Mouse (Mus musculus): ENCODE results near the gene Cacna1d. TPM values are rescaled to one million over a fixed set of nuclear protein-coding genes. Genes with fewer than 3 reads are reported as not detected.

Cacna1d gene
- polyA plus RNA-seq (2015; fragmentation: Nextera tagmentation; extraction: Ambion mirVana) = 0.15 and 0.38 TPM in 2 replicates

DNA sequence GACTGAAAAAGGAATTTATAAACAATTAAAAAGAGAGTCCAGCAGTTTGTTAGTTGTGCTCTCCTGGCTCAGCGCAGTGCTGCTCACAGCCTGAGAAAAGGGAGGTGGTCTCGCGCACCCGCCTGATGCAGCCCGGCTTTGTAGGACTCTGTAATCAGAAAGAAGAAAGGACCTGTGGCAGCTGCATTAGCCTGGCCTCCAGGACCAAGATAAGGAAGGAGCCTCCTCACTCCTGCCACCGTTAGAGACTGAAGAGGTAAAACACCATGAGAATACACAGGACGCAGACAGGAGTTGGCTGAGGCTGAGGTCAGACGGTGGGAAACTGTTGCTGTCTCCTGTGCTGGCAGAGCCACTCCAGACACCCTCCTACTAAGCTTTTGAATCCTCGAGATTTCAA is at the start of gene Cacna1d:
Cacna1d (minus strand) TSS at position 114 of the 400 bp plus-strand sequence.
- Histone ChIP-seq H3K9me3 (replicated peaks) (no peaks in the 10 kb centered on the region), H3K27me3 (no peaks in the 10 kb centered on the region), H3K36me3 (peaks cover 57% of the 10 kb centered on the region), H3K4me2 (no peak within 1 kb of the TSS), H3K4me3 (replicated peaks) (no peak within 1 kb of the TSS), H3K4me1 (replicated peaks) (peaks cover 25% of the 10 kb centered on the region), H3K27ac (no peak within 1 kb of the TSS), H3K9ac (no peak within 1 kb of the TSS)
- ATAC-seq (ENCODE audit: low read depth) (peak; percentile 59), DNase-seq (peak; percentile 11)
- 56% methylated on average over 9 of the region's 9 CpGs for WGBS (ENCODE audit: insufficient replicate concordance)

DNA sequence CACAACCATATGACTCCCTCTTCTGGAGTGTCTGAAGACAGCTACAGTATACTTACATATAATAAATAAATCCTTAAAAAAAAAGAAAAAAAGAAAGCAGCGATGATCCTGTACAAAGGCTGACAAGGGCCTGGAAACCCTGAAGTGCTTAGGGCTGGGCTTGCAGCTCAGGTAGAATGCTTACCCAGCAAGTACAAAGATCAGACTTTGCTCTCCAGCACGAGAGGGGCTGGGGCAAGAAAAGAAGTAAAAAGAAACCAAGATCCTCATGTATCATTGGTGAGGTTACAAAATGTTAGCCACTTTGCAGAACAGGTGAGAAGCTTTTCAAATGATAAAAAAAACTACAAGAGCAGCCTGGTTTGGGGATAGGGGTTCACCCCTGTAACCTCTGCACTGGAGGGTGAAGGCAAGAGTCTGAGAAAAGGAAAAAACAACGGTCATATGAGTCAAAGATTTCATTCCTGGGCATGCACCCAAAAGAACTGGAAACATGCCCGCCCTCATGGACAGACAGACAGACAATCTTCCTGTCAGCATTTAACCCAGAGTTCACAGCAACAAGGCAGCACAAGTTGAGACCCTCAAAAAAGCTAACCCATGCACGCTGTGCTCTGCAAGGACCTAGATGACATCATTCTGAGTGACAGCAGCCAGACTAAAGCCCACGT is 42.7 kb upstream of the Cacna1d start:
- H3K4me3 ChIP-seq (replicated peaks) = no peak overlapping the region
- H3K4me2 ChIP-seq = no peak overlapping the region
- WGBS (ENCODE audit: insufficient replicate concordance) = 62% methylated on average over 6 of the region's 6 CpGs
- no peaks in the 10 kb centered on the region for H3K36me3 ChIP-seq
- H3K27me3 ChIP-seq = no peaks in the 10 kb centered on the region
- DNase-seq (no peak), ATAC-seq (ENCODE audit: low read depth) (no peak)
- no peaks in the 10 kb centered on the region for H3K9me3 ChIP-seq (replicated peaks)
- H3K4me1 ChIP-seq (replicated peaks) = no peaks in the 10 kb centered on the region
- no peak overlapping the region for H3K9ac ChIP-seq
- no peak overlapping the region for H3K27ac ChIP-seq

DNA sequence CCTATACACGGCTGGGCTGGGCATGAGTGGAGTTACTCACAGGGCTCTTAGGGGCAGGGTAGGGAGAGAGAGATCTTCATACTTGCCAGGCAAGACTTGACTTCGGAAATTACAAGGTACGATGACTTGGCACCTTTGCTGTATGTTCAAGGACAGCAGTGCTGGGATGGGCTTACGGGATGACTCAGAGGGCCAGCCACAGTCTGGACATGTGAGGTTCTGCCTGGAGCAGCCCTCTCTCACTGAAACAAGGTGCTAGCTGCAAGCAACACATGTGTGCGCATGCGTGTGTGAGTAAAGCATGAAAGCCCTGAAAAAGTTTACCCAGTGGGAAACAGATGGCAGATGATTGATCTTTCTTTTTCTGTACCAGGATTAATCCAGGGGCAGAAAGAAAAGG is 40.6 kb upstream of the Cacna1d start:
- WGBS (ENCODE audit: insufficient replicate concordance) = 78% methylated on average over 6 of the region's 6 CpGs
- H3K9me3 ChIP-seq (replicated peaks) = no peaks in the 10 kb centered on the region

DNA sequence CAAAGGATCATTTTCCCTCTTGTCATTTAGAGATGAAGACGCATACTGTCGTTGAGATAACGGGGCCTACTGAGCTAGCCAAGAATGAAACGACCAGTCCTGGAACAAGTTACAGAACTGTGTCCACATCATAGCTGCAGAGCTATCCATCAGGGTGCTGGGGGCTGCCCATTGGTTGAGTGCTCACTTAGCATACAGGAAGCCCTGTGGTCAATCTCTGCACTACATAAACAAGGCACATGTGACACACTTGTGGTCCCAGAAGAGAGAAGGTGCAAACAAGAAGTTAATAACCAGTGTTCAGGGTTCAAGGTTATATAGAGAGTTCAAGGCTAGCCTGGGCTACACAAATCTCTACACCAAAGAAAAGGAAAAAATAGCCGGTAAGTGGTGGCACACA is 40.2 kb upstream of the Cacna1d start:
- no peak overlapping the region for H3K9ac ChIP-seq
- peaks cover 14% of the 10 kb centered on the region for H3K36me3 ChIP-seq
- no peak overlapping the region for H3K27ac ChIP-seq
- no peak for ATAC-seq (ENCODE audit: low read depth)
- H3K4me1 ChIP-seq (replicated peaks) = no peaks in the 10 kb centered on the region
- no peak for DNase-seq
- H3K4me3 ChIP-seq (replicated peaks) = no peak overlapping the region
- no peaks in the 10 kb centered on the region for H3K9me3 ChIP-seq (replicated peaks)
- no peaks in the 10 kb centered on the region for H3K27me3 ChIP-seq
- H3K4me2 ChIP-seq = no peak overlapping the region
- WGBS (ENCODE audit: insufficient replicate concordance) = 64% methylated on average over 5 of the region's 5 CpGs

More for the DNA sequence above, 40.6 kb upstream of the Cacna1d start:
- H3K4me1 ChIP-seq (replicated peaks) = no peaks in the 10 kb centered on the region
- no peak for ATAC-seq (ENCODE audit: low read depth)
- no peak for DNase-seq
- H3K27ac ChIP-seq = no peak overlapping the region
- H3K9ac ChIP-seq = no peak overlapping the region
- no peak overlapping the region for H3K4me3 ChIP-seq (replicated peaks)
- no peaks in the 10 kb centered on the region for H3K27me3 ChIP-seq
- no peak overlapping the region for H3K4me2 ChIP-seq
- peaks cover 11% of the 10 kb centered on the region for H3K36me3 ChIP-seq

DNA sequence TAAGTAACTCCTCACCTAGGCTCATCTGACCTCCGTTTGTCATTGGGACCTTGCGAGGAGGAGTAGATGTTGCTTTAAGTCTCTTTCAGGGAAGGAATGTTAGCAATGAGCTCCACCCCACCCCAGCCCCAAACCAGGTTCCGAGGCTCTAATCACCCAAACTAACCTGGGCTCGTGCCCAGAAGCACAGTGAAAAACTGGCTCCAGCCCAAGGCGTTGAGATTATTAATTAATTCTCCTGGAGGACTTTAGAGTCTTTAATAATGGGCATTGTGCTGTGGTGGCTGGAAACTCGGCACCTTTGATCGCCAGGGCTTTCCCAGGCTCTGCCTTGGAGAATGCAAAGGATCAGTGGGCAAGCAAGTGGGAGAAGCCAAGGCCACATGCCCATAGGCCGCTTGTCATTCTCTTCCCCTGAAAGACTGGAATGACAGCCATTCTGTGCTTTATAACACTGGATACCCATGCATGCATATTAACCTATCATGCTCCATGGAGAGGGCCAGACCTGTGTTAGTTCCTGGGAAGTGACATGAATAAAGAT is 39.5 kb upstream of the Cacna1d start:
- H3K27ac ChIP-seq = no peak overlapping the region
- WGBS (ENCODE audit: insufficient replicate concordance) = 68% methylated on average over 8 of the region's 8 CpGs
- H3K36me3 ChIP-seq = peaks cover 20% of the 10 kb centered on the region

DNA sequence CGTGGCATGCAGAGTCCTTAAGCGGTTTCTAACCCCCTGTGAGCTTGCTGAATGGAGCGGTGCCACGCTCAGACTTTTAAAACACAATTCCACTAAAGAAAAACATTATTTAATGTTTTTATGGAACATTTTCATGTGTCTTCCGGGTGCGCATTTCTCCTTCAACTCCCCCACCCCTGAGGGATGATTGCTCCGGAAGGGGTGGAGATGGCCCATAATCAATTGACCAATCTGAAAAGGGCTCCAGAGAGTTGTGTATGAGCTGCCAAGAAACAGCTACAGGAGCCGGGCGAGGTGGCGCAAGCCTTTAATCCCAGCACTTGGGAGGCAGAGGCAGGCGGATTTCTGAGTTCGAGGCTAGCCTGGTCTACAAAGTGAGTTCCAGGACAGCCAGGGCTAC is 38.2 kb upstream of the Cacna1d start:
- Histone ChIP-seq H3K9ac (no peak overlapping the region), H3K27me3 (no peaks in the 10 kb centered on the region), H3K9me3 (replicated peaks) (no peaks in the 10 kb centered on the region), H3K4me2 (no peak overlapping the region), H3K4me3 (replicated peaks) (no peak overlapping the region), H3K36me3 (peaks cover 34% of the 10 kb centered on the region), H3K4me1 (replicated peaks) (no peaks in the 10 kb centered on the region), H3K27ac (no peak overlapping the region)
- 86% methylated on average over 12 of the region's 12 CpGs for WGBS (ENCODE audit: insufficient replicate concordance)
- DNase-seq (no peak), ATAC-seq (ENCODE audit: low read depth) (no peak)

More for the DNA sequence above, 39.5 kb upstream of the Cacna1d start:
- Histone ChIP-seq H3K27me3 (no peaks in the 10 kb centered on the region), H3K9ac (no peak overlapping the region), H3K4me1 (replicated peaks) (no peaks in the 10 kb centered on the region), H3K9me3 (replicated peaks) (no peaks in the 10 kb centered on the region), H3K4me3 (replicated peaks) (no peak overlapping the region), H3K4me2 (no peak overlapping the region)
- DNase-seq = no peak
- ATAC-seq (ENCODE audit: low read depth) = no peak

DNA sequence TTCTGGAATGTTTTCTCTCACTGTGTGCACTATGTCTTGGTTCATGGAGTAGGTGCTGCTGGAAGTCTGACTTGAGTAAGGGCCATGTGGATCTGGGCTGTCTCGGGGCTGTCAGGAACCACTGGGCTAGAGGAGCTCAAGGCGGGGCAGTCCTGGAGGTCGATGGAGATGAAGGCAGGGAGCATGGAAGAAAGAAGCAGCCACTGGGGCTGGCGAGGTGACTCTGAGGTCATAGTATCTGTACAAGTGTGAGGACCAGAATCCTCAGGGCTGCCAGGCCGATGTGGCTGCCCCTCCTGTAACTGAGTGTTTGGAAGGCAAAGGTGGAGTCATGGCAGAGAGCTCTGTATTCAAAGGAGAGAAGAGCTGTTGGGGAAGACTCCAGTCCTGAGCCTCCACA is 37.7 kb upstream of the Cacna1d start:
- Histone ChIP-seq H3K4me3 (replicated peaks) (no peak overlapping the region), H3K27ac (no peak overlapping the region), H3K9ac (no peak overlapping the region), H3K4me2 (no peak overlapping the region), H3K9me3 (replicated peaks) (no peaks in the 10 kb centered on the region), H3K36me3 (peaks cover 38% of the 10 kb centered on the region), H3K4me1 (replicated peaks) (no peaks in the 10 kb centered on the region), H3K27me3 (no peaks in the 10 kb centered on the region)
- no peak for DNase-seq
- ATAC-seq (ENCODE audit: low read depth) = no peak
- WGBS (ENCODE audit: insufficient replicate concordance) = 76% methylated on average over 5 of the region's 5 CpGs

DNA sequence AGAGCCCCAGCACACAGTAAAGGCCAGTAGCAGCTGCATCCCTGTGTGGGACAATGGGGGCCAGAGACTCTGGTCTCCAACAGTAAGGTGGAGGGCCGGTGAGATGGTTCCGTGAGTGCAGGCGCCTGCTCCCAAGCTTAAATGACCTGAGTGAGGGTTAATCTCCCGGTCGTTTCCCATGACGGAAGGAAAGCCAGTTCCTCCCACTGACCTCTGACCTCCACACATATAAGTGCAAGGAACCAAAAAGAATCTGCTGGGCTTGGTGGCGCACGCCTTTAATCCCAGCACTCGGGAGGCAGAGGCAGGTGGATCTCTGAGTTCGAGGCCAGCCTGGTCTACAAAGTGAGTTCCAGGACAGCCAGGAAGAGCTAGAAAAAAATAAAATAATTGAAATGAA is 37.1 kb upstream of the Cacna1d start:
- peaks cover 44% of the 10 kb centered on the region for H3K36me3 ChIP-seq
- no peaks in the 10 kb centered on the region for H3K27me3 ChIP-seq
- H3K4me2 ChIP-seq = no peak overlapping the region
- H3K27ac ChIP-seq = no peak overlapping the region
- no peak overlapping the region for H3K9ac ChIP-seq
- 87% methylated on average over 10 of the region's 10 CpGs for WGBS (ENCODE audit: insufficient replicate concordance)
- no peak overlapping the region for H3K4me3 ChIP-seq (replicated peaks)
- H3K9me3 ChIP-seq (replicated peaks) = no peaks in the 10 kb centered on the region
- no peaks in the 10 kb centered on the region for H3K4me1 ChIP-seq (replicated peaks)
- DNase-seq = no peak
- no peak for ATAC-seq (ENCODE audit: low read depth)

DNA sequence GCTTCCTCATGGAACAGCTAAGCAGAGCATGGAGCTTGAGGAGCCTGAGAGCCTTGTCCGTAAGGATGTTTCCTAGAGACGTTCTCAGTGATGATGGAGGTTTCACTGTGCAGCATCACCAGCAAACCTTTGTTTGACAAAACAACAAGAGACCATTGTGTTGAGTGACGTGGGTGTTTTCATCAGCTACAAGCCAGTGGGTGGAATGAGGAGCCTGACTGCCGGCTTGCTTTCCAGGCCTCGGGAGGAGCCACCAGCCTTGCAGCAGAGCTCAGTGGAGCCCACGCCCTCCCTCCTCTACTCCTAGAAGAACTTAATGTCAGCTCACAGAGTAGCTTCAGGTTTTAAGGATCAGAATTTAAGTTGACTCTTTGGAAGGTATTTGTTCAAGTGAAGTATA is 32.1 kb upstream of the Cacna1d start:
- no peaks in the 10 kb centered on the region for H3K9me3 ChIP-seq (replicated peaks)
- no peak overlapping the region for H3K4me3 ChIP-seq (replicated peaks)
- peaks cover 93% of the 10 kb centered on the region for H3K36me3 ChIP-seq
- H3K27me3 ChIP-seq = no peaks in the 10 kb centered on the region
- no peak overlapping the region for H3K9ac ChIP-seq
- WGBS (ENCODE audit: insufficient replicate concordance) = 84% methylated on average over 6 of the region's 6 CpGs
- H3K4me2 ChIP-seq = no peak overlapping the region
- DNase-seq = no peak
- no peak overlapping the region for H3K27ac ChIP-seq
- no peak for ATAC-seq (ENCODE audit: low read depth)
- no peaks in the 10 kb centered on the region for H3K4me1 ChIP-seq (replicated peaks)

DNA sequence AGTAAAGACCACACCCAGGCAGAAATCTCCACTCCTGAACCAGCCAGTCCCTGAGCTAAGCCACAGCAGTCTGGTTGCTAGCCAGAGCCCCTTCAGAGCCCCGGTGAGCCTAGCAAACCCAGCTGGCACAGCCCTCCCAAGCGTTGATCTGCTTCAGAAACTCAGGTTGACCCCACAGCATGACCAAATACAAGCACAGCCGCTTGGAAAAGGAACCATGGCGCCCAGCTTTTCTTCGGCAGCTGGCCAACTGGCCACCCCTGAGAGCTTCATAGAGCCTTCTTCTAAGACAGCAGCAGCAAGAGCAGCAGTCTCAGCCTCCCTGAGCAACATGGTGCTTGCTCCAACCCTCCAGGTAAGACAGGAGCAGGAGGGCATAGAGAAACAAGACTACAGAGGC is 28.1 kb upstream of the Cacna1d start:
- H3K27ac ChIP-seq = no peak overlapping the region
- H3K4me1 ChIP-seq (replicated peaks) = peaks cover 9% of the 10 kb centered on the region
- H3K4me2 ChIP-seq = no peak overlapping the region
- no peak for DNase-seq
- no peak overlapping the region for H3K9ac ChIP-seq
- peaks cover 72% of the 10 kb centered on the region for H3K36me3 ChIP-seq
- H3K9me3 ChIP-seq (replicated peaks) = no peaks in the 10 kb centered on the region
- H3K27me3 ChIP-seq = no peaks in the 10 kb centered on the region
- WGBS (ENCODE audit: insufficient replicate concordance) = 87% methylated on average over 5 of the region's 5 CpGs
- H3K4me3 ChIP-seq (replicated peaks) = no peak overlapping the region
- no peak for ATAC-seq (ENCODE audit: low read depth)

DNA sequence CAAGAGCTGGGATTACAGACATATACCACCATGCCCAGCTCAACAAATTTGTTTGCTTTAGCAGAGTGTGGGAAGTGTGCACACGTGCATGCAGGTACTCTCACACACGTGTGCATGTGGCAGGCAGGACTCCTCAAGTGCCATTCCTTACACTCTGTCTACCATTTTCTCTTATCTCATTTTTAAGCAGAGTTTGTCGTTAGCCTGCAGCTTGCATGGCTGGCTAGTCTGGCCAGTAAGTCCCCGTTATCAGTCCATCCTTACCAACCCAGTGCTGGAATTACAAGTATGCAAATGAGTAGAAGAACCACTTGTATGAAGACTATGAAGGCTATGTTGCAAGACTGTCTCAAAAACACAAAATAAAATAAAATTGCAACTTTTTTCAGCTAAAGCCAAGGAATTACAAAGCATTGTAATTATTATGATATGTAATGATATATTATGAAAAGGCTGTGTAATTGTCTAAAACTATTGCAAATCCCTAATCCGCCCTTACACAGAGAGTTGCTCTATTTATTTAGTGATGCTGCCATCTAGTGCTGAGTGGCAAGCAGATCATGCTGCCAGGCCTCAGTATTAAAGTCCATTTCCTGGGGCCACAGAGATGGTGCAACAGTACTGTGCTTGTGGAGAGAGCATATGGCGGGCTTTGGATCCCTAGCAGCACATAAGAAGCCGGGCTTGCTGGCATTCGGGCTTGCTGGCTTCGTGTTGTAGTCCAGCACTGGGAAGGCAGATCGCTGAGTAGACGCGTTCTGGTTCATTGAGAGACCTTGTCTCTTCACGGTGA is 24.9 kb upstream of the Cacna1d start:
- DNase-seq = peak; percentile 10
- Histone ChIP-seq H3K27ac (no peak overlapping the region), H3K9ac (no peak overlapping the region), H3K4me3 (replicated peaks) (no peak overlapping the region), H3K4me2 (no peak overlapping the region), H3K9me3 (replicated peaks) (no peaks in the 10 kb centered on the region), H3K36me3 (peaks cover 66% of the 10 kb centered on the region), H3K4me1 (replicated peaks) (peaks cover 9% of the 10 kb centered on the region), H3K27me3 (no peaks in the 10 kb centered on the region)
- ATAC-seq (ENCODE audit: low read depth) = peak; percentile 84
- 67% methylated on average over 13 of the region's 13 CpGs for WGBS (ENCODE audit: insufficient replicate concordance)

Data from liver, embryonic 13.5 days (tissue).